Mouse (Mus musculus) G1E (cell line): Measurements from ENCODE around the gene Pgm5.

ENCODE experiments used
- CTCF ChIP-seq: IDR thresholded peaks from 2 replicates; pipeline ENCODE4 v1.5.1; 2012; ENCODE audit warnings: low read depth, low read length, inconsistent platforms, mixed read lengths
- GATA1 ChIP-seq: IDR thresholded peaks from 2 replicates; pipeline ENCODE4 v1.6.1; 2012; ENCODE audit warnings: borderline replicate concordance, low read length, inconsistent platforms, mixed read lengths
- GATA2 ChIP-seq: IDR thresholded peaks from 2 replicates; pipeline ENCODE4 v1.6.1; 2012; ENCODE audit warnings: low read depth, low read length, inconsistent platforms, borderline replicate concordance
- POLR2AphosphoS5 ChIP-seq: IDR thresholded peaks from 2 replicates; pipeline ENCODE4 v1.6.1; 2012; ENCODE audit warnings: low read depth, low read length, inconsistent platforms; ENCODE audit not compliant: insufficient replicate concordance
- TAL1 ChIP-seq: conservative IDR thresholded peaks from 2 replicates; pipeline ENCODE4 v1.6.1; 2012; ENCODE audit warnings: low read depth, low read length, inconsistent platforms, mixed read lengths

- TF ChIP-seq GATA1 (no peak), CTCF (no peak), POLR2AphosphoS5 (no peak), TAL1 (no peak), GATA2 (no peak)
Measured at GRCm38 (mm10) chr19:24703680-24704079, 158.0 kb downstream of the Pgm5 start.
